Mouse (Mus musculus): Measurements from ENCODE around the gene Ipo9.

DNA sequence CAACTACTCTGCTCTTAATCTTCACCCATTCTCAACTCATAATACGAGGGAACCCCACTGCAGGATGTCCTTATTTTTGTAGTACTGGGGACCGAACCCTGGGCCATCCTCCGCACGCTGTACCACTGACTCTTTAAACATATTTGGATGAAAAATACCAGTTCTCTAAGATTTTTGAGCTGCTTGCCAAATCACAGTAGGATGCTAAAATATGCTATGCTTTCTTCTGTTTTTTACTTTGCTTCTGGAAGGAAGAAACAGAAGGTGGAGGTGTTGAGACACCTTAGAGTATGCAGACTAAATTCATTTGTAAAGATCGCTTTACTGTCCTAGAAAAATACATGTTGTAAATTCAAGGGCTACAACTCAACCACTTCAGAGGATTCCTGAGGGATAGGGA lies 46.1 kb downstream of the Ipo9 start:
- no peak for TF ChIP-seq CTCF (conservative IDR thresholded peaks at IDR 0.05; ENCODE audit: low read length)
- no peak for TF ChIP-seq POU5F1 (IDR thresholded peaks at IDR 0.05; ENCODE audit: borderline replicate concordance, low read length)
- TF ChIP-seq NANOG (IDR thresholded peaks at IDR 0.05; ENCODE audit: borderline replicate concordance, low read length), result no peak
